Mouse (Mus musculus): ENCODE measurements around the gene Hsd17b3.

The Hsd17b3 gene

DNA sequence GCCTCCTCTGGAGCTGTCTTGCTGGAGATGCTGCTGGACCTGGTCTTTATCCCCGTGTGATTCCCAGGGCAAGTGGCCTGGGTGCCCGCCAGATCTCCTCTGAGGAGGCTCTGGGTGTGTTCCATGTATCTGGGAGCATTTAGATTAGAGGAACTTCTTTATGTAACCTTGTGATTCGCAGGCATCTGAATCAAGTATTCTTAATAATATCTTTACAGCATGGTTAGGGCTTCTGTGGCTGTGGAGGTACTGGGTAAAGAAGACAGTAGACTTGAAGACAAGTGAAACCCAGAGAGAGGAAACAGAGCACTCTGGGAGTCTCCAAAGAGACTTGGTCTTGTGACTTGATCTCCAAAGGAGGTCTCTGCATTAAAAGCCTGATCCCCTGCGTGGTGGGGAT, at the start of gene Hsd17b3:
Gene Hsd17b3 (minus strand): TSS at position 101 of the 400 bp plus-strand sequence.
- no peak for DNase-seq (ENCODE audit: low spot score)

DNA sequence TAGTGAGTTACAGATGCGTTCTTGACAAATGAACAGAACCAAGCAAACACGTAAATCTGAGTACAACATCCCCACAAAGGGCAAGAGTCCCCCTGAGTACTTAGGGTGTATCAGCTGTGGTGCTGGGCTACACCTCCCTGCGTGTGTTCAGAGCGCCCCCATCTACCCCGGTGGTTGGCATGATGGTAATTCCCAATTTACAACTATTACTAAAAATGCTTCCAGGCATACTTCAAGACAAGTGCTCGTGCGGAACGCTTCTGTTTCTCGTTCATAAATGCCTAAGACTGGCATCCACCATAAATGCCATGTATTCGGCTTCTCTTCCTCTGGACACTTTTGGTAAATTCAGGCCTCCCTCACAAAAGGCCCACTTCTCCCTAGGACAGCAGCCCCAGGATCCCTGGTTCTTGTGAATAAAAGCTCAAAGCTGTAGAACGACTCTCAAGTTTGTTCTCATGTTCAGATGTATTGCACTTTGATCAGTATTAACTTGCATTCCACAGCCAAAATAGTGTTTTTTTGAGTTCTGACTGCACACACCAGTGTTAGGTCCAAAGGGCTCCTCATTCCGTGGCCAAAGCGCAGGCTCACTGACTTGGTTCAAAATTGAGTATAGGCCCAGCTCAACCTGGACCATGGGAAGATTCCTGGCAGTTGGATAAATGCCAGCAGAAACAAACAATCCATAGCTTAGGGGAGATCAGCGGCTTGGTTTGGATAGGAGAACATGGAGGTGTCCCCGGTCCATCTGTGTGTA, 40.8 kb upstream of the Hsd17b3 start:
- peak; percentile 62 for DNase-seq (ENCODE audit: low spot score)

DNA sequence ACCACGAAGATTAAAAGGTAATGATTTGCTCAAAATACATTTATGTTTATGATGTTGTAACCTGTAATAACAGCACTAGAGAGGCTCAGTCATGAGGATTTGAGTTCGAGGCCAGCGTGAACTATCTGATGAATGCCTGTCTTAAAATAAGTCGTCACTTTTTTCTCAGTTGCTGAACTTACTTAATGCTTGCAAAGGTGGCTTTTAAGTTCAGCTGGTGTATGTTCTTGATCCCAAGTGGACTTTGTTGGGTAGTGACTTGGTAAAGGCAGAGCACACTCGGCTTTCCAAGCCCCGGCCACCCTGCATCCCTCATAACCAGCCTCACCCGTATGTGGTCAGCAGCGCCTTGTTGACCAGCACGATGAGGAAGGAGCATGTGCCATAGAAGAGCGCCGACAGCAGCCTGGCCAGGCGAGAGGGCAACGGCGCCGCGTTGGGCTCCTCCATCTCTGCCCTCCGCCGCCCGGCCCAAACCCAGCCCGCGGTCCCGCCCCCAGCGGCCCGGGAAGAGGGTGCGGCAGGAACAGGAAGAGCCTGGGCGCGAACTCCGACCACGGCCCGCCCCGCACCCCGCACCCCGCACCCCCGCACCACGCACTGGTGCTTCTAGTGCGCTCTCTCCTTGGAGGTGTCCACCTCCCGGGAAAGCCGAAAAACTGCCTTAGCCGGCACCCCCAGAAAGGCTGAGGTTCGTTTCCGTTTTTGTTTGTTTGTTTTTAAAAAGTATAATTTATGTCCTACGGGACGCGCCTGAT, 40.0 kb upstream of the Hsd17b3 start, which contains the start of gene Slc35d2:
Gene Slc35d2 (minus strand): TSS at position 511 of the 758 bp plus-strand sequence.
- peak; percentile 80 for DNase-seq (ENCODE audit: low spot score)

DNA sequence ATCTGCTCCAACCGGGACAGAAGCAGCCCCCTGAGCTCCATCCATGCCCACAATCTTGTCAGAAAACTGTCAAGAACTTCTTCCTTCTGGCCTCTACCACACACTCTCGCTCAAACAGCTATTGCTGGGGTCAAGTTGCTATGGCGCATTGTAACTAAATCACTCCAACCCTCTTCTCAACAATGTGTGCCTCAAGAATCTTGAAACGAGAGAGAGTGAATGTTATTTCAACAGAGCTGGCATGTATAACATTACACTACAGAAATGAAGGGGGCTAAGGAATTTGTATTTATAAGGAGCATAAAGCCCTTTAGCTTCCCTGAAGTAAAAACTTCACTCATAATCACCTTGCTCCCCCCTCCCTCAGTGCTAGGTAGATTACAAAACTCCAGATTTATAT, 37.3 kb upstream of the Hsd17b3 start:
- no peak for DNase-seq (ENCODE audit: low spot score)

DNA sequence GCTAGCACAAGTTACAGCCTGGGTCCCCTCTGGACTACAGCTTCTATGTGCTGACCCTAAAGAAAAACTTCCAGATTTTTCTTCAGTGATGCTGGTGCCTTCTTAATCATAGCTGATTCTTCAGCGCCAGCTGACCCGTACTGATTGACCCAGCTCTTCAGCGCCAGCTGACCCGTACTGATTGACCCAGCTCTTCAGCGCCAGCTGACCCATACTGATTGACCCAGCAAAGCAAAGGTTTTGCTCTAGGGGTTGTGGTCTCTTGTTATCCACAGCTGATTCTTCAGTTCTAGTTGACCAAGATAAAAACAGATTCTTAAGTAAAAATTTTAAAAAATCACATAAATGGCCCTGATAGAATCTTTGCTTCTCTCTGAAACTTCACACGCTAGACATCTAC, 35.9 kb upstream of the Hsd17b3 start:
- no peak for DNase-seq (ENCODE audit: low spot score)

DNA sequence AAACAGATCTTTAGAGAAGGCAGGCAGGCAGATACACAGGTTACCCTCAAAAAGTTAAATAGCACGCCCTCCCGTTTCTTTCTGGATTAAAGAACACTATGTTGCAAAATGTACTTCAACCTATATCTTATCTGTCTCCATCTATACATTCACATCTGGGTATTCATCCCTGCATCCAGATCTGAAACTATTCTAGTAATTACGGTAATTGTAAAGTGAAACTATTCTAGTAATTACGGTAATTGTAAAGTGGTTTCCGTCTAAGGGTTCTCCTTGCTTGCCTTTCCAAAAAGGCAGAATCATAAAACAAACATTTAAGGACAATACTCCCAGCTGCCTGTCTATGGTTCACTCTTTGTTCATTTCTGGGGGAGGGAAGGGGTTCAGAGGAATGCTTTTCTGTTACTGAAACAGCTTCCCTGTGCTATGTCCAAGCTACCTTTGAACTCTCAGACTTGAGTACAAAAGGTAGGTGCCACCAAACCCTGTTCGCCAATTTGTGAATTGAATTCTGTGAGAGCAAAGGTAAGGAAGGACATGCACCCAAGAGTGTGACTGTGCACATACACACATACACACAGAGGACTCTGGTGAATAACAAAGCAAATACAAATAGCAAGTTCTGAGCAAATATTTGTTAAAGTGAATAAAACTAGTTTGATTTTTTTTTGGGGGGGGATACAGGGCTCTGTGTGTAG, 34.6 kb upstream of the Hsd17b3 start:
- no peak for DNase-seq (ENCODE audit: low spot score)

DNA sequence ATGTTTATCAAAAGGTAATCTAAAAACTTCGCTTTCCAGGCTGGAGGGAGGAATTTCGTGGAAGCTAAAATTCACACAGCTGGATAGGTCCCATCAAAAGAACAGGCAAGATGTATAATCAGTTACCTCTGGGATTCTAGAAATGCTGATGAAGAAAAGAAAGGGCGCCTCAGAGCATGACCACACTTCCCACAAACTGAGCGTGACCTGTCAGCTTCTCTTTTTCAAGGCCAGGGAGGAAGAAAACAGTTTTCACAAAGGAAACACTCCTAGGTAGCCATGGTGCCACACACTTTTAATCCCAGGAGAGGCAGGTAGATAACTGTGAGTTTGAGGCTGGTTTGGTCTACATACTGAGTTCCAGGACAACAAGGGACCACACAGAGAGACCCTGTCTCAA, 31.7 kb upstream of the Hsd17b3 start:
- DNase-seq (ENCODE audit: low spot score): no peak

DNA sequence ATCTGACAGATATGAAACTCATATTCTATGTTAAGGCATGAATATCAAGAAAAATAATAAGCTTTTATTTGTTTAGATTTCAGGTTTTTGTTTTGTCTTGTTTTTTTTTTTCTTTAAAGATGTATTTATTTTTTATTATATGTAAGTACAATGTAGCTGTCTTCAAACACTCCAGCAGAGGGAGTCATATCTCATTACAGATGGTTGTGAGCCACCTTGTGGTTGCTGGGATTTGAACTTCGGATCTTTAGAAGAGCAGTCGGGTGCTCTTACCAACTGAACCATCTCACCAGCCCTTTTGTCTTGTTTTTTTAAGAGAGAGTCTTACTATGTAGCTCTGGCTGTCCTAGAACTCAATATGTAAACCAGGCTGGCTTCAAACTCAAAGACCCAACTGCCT, 28.4 kb upstream of the Hsd17b3 start:
- no peak for DNase-seq (ENCODE audit: low spot score)

DNA sequence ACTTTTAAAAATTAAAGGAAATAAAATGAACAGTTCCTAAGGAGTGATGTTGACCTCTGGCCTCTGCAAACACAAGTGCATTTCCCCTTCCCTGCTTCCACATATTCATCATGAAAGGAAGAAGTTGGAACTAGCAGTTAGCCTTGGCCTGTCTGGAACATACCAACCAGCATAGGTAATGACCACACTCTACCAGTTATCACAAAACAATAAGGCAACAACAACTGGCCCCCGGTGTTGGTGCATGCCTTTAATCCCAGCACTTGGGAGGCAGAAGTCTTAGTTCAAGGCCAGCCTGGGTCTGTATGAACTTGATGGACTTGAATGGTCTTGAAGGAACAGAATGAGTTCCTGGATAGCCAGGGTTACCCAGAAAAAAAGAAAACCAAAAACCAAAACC, 21.4 kb upstream of the Hsd17b3 start:
- DNase-seq (ENCODE audit: low spot score): no peak

DNA sequence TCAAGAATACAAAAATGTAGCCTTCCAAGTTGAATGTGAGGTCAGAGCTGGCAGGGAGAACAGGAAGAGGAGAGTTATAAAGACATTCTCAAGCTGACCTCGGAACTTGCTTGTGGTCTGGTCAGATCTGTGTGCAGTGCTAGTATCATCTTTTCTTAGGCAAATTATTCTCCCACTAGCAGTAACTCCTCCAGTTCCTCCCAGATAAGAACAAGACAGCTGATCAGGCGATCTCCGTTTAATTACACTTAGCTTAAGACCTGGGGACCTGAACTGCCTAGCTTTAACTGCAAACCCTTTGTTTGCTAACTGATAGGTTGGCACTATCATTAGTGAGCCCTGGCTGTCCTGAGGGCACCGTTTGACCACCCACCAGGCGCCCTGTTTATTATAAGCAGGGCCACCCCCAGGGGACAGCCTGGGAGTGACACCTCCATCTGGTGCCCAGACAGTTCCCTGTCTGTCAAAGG, 19.4 kb upstream of the Hsd17b3 start:
- no peak for DNase-seq (ENCODE audit: low spot score)

DNA sequence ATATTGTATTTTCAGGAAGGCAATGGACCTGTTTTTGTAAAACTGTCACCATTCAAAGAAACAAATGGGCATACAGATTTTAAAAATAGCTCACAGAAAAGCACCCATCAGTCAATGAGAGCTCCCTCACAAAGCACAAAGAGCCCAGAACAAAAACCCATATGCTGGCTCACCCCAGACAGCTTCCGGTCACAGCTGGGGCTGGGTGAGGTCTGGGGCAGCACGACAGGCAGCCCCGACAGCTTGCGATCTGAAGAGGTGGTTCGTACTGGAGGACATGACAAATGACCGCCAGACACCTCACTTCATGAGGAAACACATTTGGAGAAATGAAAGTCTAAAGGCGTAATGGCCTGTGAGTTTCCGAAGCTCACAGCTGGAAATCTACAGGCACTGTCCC, 18.5 kb upstream of the Hsd17b3 start:
- no peak for DNase-seq (ENCODE audit: low spot score)

DNA sequence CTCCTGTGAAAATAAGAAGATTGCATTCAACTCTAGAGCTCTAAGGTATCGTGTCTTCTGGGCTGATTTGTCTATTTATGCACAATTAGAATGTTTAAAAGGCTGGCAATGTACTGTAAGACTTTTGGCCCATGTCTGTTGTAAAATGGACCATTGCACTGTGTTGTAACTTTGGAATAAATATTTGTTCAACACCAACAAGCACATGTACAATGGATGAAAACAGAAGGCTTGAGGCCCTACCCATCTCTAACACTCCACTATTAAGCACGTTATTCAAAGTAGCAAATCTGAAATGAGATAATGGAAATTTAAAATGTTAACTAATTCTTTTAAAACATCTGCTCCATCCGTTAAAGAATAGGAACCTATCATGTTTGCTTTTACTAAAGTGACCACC, 18.1 kb upstream of the Hsd17b3 start:
- DNase-seq (ENCODE audit: low spot score): no peak

DNA sequence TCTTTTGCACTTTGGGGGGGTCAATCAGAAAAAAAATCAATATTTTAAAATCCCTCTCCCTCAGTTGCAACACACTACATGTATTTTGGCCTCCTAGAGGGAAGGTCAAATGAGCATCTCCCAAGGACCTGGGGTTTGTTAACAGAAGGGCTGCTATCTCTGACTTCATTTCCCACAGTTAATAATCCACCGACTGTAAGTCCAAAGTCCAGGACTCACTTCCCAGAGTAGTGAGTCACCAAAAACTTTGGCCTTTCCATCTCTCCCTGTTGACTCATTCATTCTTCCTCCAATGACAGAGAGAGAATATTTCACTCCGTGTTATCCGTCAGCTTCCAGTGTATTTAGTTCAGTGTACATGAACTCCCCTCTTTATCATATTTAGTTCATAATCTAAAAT, 16.7 kb upstream of the Hsd17b3 start:
- no peak for DNase-seq (ENCODE audit: low spot score)

DNA sequence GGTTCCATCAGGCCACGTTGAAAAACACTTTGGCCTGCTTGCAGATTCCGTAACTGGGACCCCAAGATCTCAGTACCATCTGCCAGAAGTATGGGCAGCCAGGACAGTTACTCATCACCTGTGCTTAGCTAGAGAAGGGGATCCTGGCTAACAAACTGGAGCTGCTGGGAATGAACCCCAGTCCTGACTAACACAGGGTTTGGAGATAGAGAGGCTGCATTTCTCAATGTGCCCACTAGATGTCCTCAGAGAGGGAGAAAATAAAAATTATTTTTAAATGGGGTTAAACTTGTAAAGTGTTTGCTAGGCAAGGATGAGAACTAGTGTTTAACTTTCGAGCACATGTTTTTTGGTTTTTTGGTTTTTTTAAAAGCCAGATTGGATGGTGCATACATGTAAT, 11.2 kb upstream of the Hsd17b3 start:
- DNase-seq (ENCODE audit: low spot score): peak; percentile 45

DNA sequence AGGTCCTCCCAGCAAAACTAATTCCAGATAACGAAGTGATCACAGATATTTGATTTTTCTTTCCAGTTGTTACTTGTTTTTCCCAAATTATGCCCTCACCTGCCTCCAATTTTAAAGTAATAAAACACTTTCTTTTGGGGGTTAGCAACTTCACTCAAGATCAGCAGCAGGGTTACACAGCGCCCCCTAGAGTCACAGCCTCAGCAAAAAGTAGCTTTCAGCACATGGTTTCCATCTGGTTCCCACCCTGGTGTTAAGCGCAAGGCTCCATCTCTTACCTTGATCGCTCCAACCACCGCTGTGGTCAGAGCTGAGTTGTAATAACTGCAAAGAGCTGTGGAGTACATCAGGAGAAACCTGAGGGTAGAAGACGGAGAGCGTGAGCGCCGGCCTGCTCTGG, 10.0 kb upstream of the Hsd17b3 start:
- peak; percentile 20 for DNase-seq (ENCODE audit: low spot score)

DNA sequence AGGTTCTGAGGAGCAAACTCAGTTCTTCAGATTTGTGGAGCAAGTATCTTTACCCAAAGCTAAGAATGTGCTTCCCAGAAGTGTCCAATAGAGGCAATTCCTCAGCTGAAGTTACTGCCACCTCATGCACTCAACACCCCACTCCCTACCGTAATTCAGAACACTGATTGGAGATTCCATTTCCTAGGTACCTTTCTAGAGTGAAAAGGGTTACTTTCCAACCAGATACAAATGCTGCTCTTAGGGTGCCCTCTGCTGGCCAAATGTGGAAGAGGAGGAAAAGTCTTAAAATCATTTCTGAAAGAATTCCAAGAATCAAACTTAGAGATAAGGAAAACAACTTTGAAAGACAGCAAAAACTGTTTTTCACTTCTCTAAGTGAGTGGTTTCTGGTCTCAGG, 4.3 kb upstream of the Hsd17b3 start:
- peak; percentile 81 for DNase-seq (ENCODE audit: low spot score)

DNA sequence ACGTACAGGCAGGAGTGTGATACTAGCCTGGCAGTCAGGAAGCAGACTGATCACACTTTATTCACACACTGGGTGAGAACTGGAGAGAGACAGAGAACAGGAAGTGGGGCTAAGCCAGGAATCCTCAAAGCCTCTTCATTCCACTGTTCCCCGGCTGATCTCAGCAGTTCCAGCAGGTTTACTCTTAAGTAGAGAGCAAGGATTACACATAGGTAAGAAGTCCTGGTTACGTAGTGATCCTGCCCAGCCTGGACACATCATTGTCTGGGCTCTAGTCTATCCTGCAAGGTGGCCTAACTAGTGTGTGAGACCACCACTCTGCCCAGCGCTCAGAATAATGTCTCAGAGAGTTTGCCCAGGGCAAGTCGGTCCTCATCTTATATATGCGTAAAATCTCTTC, 3.7 kb upstream of the Hsd17b3 start:
- DNase-seq (ENCODE audit: low spot score): no peak

DNA sequence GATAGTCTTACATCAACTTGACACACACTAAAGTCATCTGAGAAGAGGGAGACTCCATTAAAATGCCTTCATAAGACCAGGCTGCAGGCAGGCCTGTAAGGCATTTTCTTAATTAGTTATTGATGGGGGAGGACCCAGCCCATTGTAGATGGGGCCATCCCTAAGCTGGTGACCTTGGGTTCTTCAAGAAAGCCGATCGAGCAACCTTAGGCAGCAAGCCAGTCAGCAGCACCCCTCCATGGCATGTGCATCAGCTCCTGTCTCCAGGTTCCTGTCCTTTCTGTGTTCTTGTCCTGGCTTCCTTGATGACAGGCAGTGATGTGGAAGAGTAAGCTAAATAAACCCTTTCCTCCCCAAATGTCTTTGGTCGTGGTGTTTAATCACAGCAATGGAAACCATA, 3.1 kb upstream of the Hsd17b3 start:
- no peak for DNase-seq (ENCODE audit: low spot score)

DNA sequence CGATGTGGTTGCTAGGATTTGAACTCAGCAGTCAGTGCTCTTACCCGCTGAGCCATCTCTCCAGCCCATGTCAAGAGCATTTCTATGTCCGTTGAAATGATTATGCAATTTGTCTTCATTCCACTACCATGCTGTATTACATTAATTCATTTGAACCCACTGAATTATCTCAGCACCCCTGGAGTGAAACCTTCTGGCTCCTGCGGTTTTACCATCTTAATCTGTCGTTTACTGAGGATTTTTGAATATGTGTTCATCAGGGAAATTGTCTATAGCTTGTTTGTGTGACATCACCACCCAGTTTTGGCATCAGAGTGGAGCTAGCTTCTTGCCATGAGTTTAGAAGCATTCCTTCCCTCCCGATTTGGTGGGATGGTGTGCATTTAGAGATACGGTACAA, 2.0 kb upstream of the Hsd17b3 start:
- DNase-seq (ENCODE audit: low spot score): no peak

DNA sequence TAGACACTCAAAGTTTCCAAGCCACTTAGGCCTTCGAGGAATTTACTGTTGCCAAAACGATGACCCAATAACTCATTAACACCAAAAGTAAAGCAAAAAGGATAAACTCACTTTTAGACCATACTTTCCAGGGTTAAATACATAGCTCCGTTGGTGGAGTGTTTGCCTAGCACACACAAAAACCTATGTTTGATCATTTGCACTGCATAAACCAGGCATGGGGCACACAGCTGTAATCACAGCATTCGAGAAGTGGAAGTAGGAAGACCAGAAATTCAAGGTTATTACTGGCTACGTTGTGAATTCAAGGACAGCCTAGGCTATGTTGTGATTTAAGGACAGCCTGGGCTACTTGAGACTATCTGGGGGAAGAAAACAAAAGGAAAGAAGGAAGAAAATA, 1.2 kb upstream of the Hsd17b3 start:
- DNase-seq (ENCODE audit: low spot score): no peak

DNA sequence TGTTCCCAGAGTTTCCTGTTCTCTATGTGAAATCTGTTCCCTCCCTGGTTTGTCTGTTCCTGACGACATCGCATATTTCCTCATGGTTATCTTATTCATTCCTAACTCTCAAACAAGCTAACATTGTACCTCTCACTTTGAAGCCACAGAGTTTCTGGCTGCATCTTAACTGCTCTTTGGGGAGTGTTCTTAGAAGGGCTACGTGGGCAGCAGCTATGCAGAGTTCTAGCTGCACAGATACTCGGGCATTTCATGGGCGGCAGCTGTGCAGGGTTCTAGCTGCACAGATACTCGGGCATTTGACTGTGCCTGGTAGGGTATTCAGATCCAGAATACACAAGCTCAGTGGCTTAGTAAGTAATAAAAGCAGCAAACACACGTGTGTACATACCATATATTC, 973 bp downstream of the Hsd17b3 start:
- no peak for DNase-seq (ENCODE audit: low spot score)

DNA sequence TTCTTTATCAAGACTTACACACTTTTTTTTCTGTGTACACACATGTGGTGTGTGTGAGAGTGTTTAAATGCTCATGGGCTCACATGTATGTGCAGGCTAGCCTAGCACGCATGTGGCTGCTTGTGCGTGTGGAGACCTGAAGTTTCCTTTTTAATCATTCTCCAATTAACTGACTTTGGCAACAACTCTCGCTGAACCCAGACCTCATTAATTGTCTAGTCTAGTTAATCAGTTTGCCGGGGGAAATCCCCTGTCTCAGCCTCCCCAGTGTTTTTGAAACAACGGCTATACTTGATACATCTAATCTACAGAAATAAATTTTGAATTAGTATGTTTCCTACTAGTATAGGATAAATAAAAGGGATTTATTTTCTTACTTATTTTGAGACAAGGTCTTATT, 3.0 kb downstream of the Hsd17b3 start:
- DNase-seq (ENCODE audit: low spot score): no peak

DNA sequence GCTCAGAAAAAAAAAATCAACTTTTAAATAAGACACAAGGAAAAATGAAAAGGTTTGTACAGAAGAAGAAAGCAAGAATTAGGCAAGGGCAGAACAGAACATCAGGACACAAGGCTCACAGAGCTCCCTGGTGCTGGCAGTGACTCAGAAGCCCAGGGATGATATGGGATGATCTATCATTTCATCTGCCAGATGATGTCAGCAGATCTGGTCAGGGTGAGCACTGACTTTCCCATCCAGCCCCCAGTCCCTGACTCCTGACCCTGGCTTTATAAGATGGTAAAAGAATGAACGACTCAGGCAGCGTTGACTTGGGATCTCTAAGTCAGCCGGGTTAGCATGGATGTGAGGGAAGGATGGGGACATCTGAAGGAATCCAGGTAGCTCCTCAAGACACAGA, 5.7 kb downstream of the Hsd17b3 start:
- DNase-seq (ENCODE audit: low spot score): no peak
